Mouse (Mus musculus): ENCODE results near the gene Wnk2.

Wnk2 gene

DNA sequence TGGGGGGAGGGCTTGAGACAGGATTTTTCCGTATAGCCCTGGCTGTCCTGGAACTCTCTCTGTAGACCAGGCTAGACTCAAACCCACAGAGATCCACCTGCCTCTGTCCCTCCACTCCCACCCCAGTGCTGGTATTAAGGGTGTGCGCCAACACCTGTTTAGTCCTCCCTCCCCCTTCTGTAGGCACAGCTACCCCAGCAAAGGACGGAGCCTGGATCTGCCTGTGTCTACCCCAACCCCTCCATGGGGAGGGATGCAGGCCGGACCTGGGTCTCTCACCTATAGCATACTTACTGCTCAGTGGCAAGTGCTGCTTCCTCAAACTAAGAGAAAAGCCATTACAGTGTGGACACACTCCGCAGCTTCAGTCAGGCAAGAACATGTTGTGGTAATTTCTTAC, 32.5 kb upstream of the Wnk2 start:
- ATAC-seq (ENCODE audit: insufficient number of reproducible peaks, low FRiP score, low TSS enrichment) = no peak

- peak; percentile 77 for ATAC-seq (ENCODE audit: insufficient number of reproducible peaks, low FRiP score, low TSS enrichment)
Observed at GRCm38 (mm10) chr13:49178839-49179585, 31.2 kb upstream of the Wnk2 start.

DNA sequence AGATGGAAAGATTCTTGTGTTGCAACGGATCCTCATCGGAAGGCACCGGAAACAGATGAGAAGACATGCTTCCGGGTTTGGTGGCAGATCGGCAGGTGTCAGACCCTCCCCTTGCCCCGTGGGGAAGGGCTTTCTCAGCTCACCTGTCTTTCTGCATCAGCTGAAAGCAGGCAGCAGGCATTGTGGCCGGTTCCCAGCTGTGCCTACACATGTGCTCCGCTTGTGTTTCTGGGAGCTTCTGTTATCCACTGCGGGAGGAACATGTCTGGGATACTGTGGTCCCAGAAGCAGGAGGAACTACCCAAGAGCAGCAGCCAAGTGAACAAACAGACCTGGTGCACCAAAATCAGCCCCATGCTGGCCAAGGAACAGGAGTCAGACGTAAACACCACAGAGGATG, 27.7 kb upstream of the Wnk2 start:
- ATAC-seq (ENCODE audit: insufficient number of reproducible peaks, low FRiP score, low TSS enrichment) = no peak

DNA sequence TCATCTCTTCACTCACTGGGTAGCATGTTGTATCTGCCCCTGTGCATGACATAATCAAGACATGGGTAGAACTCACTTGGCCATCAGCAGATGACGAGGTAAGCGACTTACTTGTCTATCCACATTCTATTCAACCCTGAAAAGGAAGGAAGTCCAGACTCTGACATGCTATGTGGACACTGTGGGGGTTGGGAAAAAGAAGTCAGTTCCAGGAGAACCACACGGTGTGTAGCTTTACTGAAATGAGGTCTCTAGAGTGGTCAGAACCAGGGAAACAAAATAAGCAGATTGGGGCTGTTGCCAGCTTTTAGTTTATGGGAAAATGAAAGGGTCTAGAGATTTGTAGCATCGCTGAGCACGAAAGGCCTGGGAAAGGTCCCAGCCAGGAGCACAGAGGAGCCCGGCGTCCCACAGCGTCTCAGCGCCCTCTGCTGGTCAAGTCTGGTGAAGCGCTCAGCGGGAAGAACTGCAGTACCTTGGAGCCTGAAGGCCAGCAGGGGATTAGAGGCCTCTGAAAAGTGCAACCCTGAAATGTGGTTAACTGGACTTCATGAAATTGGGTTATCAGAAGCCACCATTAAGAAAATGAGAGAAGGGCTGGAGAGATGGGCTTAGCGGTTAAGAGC, 25.3 kb upstream of the Wnk2 start:
- peak; percentile 32; the same call in 1 of the 2 replicates for ATAC-seq (ENCODE audit: insufficient number of reproducible peaks, low FRiP score, low TSS enrichment)

DNA sequence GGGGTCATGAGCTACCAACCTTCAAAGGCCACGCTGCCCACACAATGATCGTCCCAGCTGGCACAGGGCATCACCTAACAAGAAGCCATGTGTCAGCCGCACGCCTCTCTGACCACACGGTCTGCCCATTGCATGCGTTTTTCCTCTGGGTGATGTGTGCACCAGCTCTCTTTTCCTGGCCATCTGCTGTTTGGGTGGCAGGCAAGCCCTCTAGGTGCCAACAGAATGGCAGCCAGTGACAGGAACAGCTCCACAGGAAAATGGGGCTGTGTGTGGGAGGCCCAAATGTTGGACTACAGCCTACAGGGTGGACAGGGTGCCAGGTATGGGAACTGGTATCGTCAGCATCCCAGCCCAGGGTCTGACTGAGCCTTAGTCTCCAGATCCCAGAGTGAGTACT, 24.5 kb upstream of the Wnk2 start:
- ATAC-seq (ENCODE audit: insufficient number of reproducible peaks, low FRiP score, low TSS enrichment) = peak; percentile 73

DNA sequence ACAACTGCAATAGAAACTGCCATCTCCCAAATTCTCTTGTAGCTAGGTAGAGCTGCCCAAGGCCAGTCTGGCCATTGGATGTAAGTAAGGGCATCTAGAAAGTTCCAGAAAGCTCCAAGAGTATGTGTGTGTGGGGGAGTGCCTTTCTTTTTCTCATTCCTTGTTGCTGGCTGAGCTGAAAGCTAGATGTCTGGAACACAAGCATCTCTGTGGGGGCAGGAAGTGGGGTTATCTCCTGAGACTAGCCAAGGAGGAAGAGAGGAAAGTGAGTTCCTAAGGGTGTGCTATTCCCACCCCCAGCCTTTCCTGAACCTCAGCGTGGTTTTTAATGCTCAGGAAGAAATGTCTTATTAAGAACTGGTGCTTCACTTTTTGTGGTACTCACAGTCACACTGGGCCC, 23.9 kb upstream of the Wnk2 start:
- no peak for ATAC-seq (ENCODE audit: insufficient number of reproducible peaks, low FRiP score, low TSS enrichment)

DNA sequence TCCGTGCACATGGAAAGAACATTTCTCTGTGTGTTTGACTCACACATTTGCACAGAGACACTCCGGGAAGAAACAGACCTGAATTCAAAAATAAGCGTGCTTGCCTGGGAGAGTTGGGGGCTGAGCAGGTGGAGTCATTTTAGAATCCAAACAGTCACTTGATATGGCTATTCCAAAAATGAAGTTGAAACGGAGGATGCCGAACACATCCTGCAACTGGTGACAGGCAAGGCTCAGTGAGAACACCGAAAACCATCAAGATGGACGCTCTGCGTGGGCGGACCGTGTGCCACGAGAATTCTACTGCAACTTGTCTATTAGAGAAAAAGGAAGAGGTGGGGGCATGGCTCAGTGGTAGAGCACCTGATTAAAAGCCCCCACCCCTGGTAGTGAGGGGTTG, 22.8 kb upstream of the Wnk2 start:
- no peak for ATAC-seq (ENCODE audit: insufficient number of reproducible peaks, low FRiP score, low TSS enrichment)

GRCm38 (mm10) chr13:49169448-49170207, 21.8 kb upstream of the Wnk2 start:
- peak; percentile 52 for ATAC-seq (ENCODE audit: insufficient number of reproducible peaks, low FRiP score, low TSS enrichment)

DNA sequence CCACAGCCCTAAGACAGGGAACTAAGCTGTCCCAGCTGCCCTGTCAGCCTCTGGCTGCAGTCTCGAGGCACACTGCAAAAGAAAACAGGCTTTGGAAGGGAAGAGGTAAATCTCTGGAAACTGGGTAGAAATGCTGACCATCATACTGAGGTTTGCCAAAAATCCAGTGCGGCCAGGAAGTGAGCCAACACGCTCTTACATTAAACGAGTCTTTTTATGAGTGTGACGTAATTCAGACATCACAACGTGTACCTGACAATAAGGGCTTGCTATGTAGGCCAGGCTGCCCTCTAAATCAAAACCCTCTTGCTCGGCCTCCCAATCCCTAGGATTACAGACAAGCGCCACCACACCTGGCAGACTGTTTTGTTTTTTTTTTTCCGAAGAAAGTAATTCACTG, 19.3 kb upstream of the Wnk2 start:
- ATAC-seq (ENCODE audit: insufficient number of reproducible peaks, low FRiP score, low TSS enrichment) = no peak

GRCm38 (mm10) chr13:49163645-49164044, 15.8 kb upstream of the Wnk2 start:
- ATAC-seq (ENCODE audit: insufficient number of reproducible peaks, low FRiP score, low TSS enrichment) = no peak

DNA sequence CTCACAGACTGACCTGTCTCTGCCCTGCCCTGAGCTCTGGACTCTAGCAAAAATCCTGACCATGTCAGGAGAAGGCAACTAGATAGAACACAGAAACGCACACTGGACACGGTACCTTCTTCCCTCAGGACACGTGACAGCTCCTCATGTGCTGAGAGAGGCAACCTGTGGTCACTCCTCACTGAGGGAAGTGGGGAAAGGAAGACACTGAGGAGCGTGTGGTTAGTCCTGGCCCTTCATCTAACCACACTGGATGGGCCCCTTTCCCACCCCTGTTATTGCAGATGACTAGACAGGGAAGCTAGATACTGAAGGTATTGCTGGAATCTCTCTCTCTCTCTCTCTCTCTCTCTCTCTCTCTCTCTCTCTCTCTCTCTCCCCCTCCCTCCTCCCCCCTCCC, 14.9 kb upstream of the Wnk2 start:
- ATAC-seq (ENCODE audit: insufficient number of reproducible peaks, low FRiP score, low TSS enrichment) = no peak

DNA sequence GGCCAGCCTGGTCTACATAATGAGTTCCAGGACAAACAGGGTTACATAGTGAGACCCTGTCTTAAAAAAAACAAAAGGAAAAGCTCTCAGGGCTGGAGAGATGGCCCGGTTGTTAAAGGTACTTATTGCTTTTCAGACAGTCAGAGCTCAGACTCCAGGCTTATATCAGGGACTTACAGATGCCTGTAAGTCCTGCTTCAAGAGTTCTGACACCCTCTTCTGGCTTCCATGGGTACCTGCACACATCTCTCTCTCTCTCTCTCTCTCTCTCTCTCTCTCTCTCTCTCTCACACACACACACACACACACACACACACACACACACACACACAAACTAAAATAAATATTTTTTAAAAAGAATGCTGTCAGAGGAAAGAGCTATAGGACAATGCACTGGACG, 13.4 kb upstream of the Wnk2 start:
- ATAC-seq (ENCODE audit: insufficient number of reproducible peaks, low FRiP score, low TSS enrichment) = no peak

DNA sequence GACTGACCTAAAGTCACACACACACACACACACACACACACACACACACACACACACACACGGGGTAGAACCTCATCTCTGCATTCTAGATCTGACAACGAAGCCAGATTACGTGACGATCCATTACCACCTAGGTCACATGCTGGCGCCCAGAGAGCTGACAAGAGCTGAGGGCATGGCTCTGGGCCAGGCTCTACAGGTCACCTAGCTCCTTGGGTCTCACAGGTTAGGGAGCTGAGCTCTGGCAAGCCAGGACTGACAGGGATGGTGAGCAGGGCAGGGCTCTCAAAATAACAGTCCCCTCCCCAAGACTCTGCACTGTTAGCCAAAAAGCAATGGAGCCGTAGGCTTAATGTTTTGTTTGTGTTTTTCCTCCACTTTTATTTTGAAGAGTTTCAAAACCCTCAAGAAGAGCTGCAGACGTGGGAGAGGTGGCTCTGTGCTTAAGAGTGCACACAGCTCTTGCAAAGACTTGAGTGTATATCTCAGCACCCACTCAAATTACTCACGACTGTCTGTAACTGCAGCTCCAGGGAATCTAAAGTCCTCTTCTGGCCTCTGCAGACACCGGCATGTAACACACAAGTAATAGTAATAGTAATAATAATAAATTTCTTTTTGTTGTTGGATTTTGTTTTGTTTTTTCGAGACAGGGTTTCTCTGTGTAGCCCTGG, 10.4 kb upstream of the Wnk2 start:
- ATAC-seq (ENCODE audit: insufficient number of reproducible peaks, low FRiP score, low TSS enrichment) = no peak

GRCm38 (mm10) chr13:49156645-49157044, 8.8 kb upstream of the Wnk2 start:
- no peak for ATAC-seq (ENCODE audit: insufficient number of reproducible peaks, low FRiP score, low TSS enrichment)

DNA sequence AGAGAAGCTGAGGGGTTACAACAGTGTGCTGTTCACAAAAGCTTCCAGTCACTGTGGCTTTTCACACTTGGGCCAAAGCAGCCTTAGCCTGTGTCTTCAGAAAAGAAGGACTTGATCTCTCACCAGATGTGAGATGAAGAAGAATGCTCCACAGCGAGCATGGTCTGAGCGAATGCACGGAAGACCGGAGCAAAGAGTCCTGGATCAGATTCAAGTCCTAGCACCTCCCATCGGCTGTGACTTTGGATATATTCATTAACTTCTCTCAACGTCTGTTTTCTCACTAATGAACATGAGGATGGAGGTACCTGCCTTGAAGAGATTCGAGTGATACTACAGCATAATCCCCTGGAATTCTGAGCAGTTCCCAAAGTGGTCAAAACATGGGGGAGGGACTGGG, 6.8 kb upstream of the Wnk2 start:
- ATAC-seq (ENCODE audit: insufficient number of reproducible peaks, low FRiP score, low TSS enrichment) = no peak

GRCm38 (mm10) chr13:49154028-49154427, 6.2 kb upstream of the Wnk2 start:
- ATAC-seq (ENCODE audit: insufficient number of reproducible peaks, low FRiP score, low TSS enrichment) = no peak

DNA sequence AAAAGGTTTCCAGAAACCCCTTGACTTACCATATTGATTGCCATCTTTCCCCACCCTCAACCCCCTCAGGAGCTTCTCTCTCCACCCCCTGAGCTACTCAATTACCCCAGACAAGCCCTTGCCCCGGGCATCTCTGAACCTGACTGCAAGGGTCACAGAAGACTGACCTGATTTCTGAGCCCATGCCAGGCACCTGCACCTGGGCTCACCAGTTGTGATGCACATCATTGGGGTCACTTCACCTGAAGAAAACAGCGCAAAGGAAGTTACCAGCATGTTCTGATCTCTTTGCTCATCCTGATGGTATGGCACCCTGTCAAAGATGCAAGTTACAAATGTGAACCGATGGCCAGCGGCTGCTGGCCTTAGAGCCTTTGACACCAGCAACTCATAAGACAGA, 873 bp upstream of the Wnk2 start:
- ATAC-seq (ENCODE audit: insufficient number of reproducible peaks, low FRiP score, low TSS enrichment) = no peak

DNA sequence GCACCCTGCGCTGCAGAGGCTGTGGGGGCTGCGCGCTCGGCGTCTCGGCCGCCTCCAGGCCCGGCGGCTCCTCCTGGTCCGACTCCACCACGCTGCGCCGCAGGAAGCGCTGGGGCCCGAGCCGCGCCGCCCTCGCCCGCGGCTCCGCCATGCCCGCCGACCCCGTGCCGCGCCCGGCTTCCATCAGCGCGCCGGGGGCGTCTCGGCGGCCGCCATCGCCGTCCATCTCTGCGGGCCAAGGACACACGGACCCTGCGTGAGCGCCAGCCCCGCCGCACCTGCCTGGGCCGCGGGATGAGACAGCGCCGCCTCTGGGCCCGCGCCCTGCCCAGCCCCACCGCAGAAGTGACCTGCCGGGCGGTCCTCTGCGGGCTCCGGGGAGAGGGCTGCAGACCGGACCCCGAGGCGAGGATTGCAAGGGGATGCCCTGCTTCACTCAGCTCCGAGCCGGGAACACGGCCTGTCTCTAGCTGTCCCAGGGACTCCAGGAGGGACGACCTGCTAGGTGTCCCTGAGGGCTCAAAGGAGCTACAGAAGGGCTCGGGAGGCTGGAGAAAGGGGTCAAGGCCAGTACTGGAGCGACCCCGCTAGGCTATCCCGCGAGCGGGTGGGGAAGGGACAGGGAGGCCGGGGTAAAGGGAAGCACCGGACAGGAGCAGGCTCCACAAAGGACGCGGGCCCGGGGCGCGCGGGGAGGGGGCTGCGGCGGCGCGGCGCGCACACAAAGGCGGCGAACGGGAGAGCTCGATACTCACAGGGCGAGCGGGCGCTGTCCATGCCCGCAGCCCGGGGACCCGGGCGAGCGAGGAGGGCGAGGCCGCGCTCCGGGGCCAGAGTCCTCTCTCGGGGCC, 582 bp downstream of the Wnk2 start:
- peak; percentile 9 for ATAC-seq (ENCODE audit: insufficient number of reproducible peaks, low FRiP score, low TSS enrichment)

DNA sequence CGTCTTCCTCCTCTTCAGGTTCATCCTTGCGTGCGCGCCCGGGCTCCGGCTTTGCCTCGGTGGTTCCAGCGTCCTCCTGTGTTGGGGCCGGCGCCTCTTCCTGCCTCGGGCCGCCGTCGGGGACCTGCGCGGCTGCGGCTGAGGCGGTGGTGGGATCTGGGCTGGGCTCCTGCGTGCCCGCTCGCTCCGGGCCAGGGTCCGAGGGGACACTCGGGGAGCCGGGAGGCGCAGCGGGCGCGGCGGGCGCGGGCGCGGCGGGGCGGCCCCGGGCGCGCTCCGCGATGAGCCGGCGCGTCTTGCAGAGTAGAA, 1.2 kb downstream of the Wnk2 start:
- no peak for ATAC-seq (ENCODE audit: insufficient number of reproducible peaks, low FRiP score, low TSS enrichment)

- ATAC-seq (ENCODE audit: insufficient number of reproducible peaks, low FRiP score, low TSS enrichment) = 0 out of 2 replicates have a peak, but pooled peaks have one; percentile 2
Observed at GRCm38 (mm10) chr13:49146040-49146697, 1.6 kb downstream of the Wnk2 start.
